Mouse (Mus musculus) embryonic facial prominence, embryonic 11.5 days (tissue): ENCODE measurements around the gene Acer1. TPM values are rescaled to one million over a fixed set of nuclear protein-coding genes. Genes with fewer than 3 reads are reported as not detected.

ENCODE experiments used
- ATAC-seq: fragments of 200-750 bp; cut with Nextera tagmentation; replicated peaks from 2 replicates; pipeline ENCODE4 v1.8.0; 2017; ENCODE audit warnings: low read depth; ENCODE audit not compliant: insufficient number of reproducible peaks, low FRiP score, low TSS enrichment
- DNase-seq: peaks from one replicate; pipeline ENCODE4 v3.0.0-alpha.2; 2015; ENCODE audit warnings: low spot score
- H3K27ac ChIP-seq: fragments of 300-500 bp; sonication (generic); replicated peaks from 2 replicates; pipeline ENCODE4 v1.5.1; 2014; ENCODE audit warnings: mild to moderate bottlenecking, low read depth, low read length, control low read depth
- H3K27me3 ChIP-seq: fragments of 300-500 bp; sonication (generic); 2 replicates; pipeline ENCODE4 v1.6.1; 2014; ENCODE audit warnings: mild to moderate bottlenecking, low read length, moderate library complexity, mixed read lengths; ENCODE audit not compliant: control insufficient read depth, insufficient read depth
- H3K36me3 ChIP-seq: fragments of 300-500 bp; sonication (generic); replicated peaks from 2 replicates; pipeline ENCODE4 v1.6.1; 2014; ENCODE audit warnings: low read depth, mild to moderate bottlenecking, low read length, moderate library complexity, mixed read lengths; ENCODE audit not compliant: control insufficient read depth, insufficient read depth
- H3K4me1 ChIP-seq: fragments of 300-500 bp; sonication (generic); 2 replicates; pipeline ENCODE4 v1.6.1; 2014; ENCODE audit warnings: low read length, mixed read lengths; ENCODE audit not compliant: control insufficient read depth, insufficient read depth
- H3K4me2 ChIP-seq: fragments of 300-500 bp; sonication (generic); 2 replicates; pipeline ENCODE4 v1.6.1; 2014; ENCODE audit warnings: low read depth, mild to moderate bottlenecking, control low read depth, low read length, moderate library complexity
- H3K4me3 ChIP-seq: fragments of 300-500 bp; sonication (generic); 2 replicates; pipeline ENCODE4 v1.5.1; 2014; ENCODE audit warnings: low read depth, low read length, control low read depth
- H3K9ac ChIP-seq: fragments of 300-500 bp; sonication (generic); replicated peaks from 2 replicates; pipeline ENCODE4 v1.6.1; 2014; ENCODE audit warnings: mild to moderate bottlenecking, control low read depth, low read length
- H3K9me3 ChIP-seq: fragments of 300-500 bp; sonication (generic); replicated peaks from 2 replicates; pipeline ENCODE4 v1.6.1; 2016; ENCODE audit warnings: mild to moderate bottlenecking, low read length, inconsistent platforms, mixed read lengths; ENCODE audit not compliant: control insufficient read depth
- WGBS: fragments of 180-500 bp; shearing (Covaris S2); extraction: QIAGEN DNeasy Blood & Tissue Kit; methylation state at CpG from one replicate; pipeline ENCODE4 v1.1.7; 2014; 5-methylcytosine and 5-hydroxymethylcytosine counted together
- polyA plus RNA-seq: library from polyadenylated mRNA; unstranded; fragments of >200 nt; fragmentation: Nextera tagmentation; extraction: Ambion mirVana; gene quantifications from 2 replicates; pipeline ENCODE4 v1.2.1, GENCODE M21; 2014

Acer1 gene
- polyA plus RNA-seq, 1 experiment from 2014 or later, result not detected

DNA sequence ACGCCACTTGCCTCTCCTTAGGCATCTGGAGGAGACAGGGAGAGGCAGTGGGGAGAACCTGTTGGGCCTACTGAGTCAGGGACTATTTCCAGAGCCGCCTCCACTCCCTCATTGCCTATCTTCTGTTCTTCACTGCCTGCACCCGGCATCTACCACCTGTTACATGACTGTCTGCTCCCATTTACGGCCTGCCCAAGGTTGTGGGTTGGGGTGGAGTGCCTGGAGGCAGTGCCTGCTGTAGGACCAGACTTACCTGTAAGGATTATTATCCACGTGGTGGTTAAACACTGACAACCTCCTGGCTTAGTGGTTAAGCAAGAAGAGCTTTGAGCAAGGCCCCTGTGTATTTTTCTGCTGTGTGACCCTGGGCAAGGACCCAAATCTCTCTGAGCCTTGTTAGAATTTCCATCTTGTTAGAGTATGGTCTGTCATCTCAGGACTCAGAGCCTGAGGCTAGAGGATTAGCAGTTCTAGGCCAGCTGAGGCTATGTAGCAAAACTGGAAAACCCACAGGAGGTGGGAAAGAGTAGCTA lies 7.2 kb downstream of the Acer1 start:
- H3K9me3 ChIP-seq, result no peaks in the 10 kb centered on the region
- no peak overlapping the region for H3K4me2 ChIP-seq
- no peak overlapping the region for H3K4me3 ChIP-seq
- ATAC-seq, result no peak
- no peak for DNase-seq
- H3K4me1 ChIP-seq, result no peaks in the 10 kb centered on the region
- no peak overlapping the region for H3K27ac ChIP-seq
- no peak overlapping the region for H3K9ac ChIP-seq
- no peaks in the 10 kb centered on the region for H3K36me3 ChIP-seq
- H3K27me3 ChIP-seq, result no peaks in the 10 kb centered on the region
- WGBS, result 73% methylated on average over 5 of the region's 5 CpGs

DNA sequence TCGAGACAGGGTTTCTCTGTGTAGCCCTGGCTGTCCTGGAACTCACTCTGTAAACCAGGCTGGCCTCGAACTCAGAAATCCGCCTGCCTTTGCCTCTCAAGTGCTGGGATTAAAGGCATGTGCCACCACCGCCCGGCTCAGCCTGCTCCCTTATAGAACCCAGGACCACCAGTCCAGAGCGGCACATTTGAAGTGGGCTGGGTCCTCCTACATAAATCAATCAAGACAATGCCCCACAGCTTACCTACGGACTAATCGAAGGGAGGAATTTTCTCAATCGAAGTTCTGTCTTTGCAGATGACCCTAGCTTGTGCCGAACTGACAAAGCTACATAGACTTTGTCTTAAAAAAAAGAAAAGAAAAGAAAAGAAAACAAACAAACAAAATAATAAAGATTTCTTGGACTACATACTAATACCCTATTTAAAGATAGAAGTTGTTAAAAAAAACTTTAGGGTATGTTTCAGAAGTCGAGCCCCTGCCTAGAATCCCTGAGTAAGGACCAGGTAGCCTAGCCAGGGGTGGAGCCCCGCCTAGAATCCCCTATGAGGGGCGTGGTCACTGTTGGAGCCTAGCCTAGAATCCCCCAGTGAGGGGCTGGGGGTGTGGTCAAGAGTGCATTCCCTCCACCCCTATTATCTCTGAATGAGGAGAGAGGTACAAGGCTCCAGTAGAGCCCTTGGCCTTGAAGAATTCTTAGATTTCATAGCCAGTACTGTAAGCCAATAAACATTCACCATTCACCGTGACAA lies 7.8 kb downstream of the Acer1 start:
- H3K9ac ChIP-seq, result no peak overlapping the region
- H3K36me3 ChIP-seq, result no peaks in the 10 kb centered on the region
- 66% methylated on average over 12 of the region's 14 CpGs for WGBS
- no peaks in the 10 kb centered on the region for H3K9me3 ChIP-seq
- ATAC-seq (no peak), DNase-seq (no peak)
- no peaks in the 10 kb centered on the region for H3K27me3 ChIP-seq
- no peak overlapping the region for H3K27ac ChIP-seq
- H3K4me3 ChIP-seq, result no peak overlapping the region
- no peak overlapping the region for H3K4me2 ChIP-seq
- no peaks in the 10 kb centered on the region for H3K4me1 ChIP-seq

DNA sequence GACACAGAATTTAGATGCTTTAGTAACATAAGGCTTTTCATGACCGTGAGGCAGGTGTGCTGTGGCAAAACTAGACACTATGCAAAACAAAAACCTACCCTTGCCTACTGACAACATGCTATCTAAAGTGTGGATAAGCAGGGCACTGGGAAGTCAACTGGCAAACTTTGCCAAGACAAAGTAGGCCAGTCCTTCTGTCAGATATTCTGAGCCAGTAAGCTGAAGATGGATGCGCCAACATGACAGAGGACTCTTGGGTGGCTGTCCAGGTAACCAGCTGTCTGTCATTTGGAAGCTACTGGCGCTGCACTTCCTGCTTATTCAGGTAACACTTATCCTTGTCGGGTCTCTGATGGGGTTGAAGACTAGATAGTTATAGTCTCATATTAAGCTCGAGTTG lies 11.8 kb downstream of the Acer1 start:
- Histone ChIP-seq H3K9me3 (no peaks in the 10 kb centered on the region), H3K27ac (no peak overlapping the region), H3K36me3 (no peaks in the 10 kb centered on the region), H3K4me1 (no peaks in the 10 kb centered on the region), H3K9ac (no peak overlapping the region), H3K27me3 (no peaks in the 10 kb centered on the region), H3K4me3 (no peak overlapping the region), H3K4me2 (no peak overlapping the region)
- DNase-seq (no peak), ATAC-seq (no peak)
- 64% methylated on average over 5 of the region's 5 CpGs for WGBS

DNA sequence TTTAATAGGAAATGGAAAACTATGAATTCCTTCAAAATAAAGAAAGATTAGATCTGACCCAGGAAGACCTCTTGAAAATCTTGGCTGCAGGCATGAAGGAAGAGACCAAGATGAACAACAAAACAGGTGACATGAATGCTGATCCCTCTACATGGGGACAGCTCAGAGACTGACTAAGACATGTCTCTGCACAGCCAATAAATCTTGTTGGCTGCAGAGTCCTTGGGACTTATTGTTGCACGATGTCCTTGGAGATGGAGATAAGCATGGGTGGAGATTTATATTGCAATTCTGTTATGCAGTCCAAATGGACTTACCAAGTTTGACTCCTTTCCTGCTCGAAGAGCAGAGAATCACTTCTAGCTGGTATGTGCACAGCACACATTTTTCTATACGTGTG lies 12.6 kb downstream of the Acer1 start:
- Histone ChIP-seq H3K36me3 (no peaks in the 10 kb centered on the region), H3K9ac (no peak overlapping the region), H3K4me1 (no peaks in the 10 kb centered on the region), H3K4me3 (no peak overlapping the region), H3K27ac (no peak overlapping the region), H3K27me3 (no peaks in the 10 kb centered on the region), H3K9me3 (no peaks in the 10 kb centered on the region), H3K4me2 (no peak overlapping the region)
- WGBS, result 70% methylated on average over 3 of the region's 3 CpGs
- ATAC-seq (no peak), DNase-seq (no peak)

DNA sequence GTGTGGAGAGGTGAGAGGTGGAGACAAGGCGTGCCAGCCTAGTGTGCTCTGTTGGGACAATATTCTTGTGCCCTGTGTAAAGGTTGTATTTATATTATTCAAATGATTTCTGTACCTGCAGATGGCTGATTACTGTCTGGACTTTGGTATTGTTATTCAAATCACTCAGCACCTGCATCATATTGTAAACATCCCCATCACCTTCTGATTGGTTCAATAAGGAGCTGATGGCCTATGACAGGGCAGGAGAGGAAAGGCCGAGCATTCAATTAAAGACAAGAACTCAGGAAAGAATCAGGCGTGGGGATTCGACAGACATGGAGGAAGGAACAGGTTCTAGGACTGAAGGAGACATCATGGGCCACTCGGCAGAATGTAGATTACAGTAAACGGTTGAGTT lies 18.3 kb downstream of the Acer1 start:
- Histone ChIP-seq H3K4me3 (no peak overlapping the region), H3K4me2 (no peak overlapping the region), H3K27me3 (no peaks in the 10 kb centered on the region), H3K27ac (no peak overlapping the region), H3K9ac (no peak overlapping the region), H3K36me3 (no peaks in the 10 kb centered on the region), H3K4me1 (no peaks in the 10 kb centered on the region), H3K9me3 (no peaks in the 10 kb centered on the region)
- no peak for ATAC-seq
- no peak for DNase-seq
- 81% methylated on average over 6 of the region's 6 CpGs for WGBS

DNA sequence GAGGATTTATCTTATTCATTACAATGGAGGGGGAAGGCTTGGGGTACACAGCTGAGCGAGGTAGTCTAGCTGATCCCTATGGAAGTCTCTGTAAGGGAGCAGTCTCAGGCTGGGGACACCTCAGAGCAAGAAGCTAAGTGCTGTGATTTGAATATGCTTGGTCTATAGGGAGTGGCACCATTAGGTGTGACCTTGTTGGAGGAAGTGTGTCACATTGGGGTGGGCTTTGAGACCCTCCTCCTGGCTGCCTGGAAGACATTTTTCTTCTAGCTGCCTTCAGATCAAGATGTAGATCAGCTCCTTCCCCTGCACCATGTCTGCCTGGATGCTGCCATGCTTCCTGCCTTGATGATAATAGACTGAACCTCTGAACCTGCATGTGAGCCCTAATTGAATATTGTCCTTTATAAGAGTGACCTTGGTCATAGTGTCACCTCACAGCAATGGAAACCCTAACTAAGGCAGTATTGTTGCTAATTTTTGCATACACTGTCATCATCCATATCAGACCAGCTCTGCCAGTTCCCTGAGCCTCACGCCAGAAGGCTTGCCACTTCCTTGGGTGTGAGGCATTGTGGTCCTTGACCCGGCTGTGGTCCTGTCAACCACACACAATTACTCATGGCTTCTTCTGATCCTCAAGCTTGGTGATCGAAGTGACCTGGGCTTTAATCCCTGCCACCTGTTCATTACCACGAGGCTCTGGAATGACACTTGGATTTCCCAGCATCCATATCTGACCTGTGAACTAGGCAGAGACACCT lies 19.1 kb downstream of the Acer1 start:
- DNase-seq, result no peak
- Histone ChIP-seq H3K4me3 (no peak overlapping the region), H3K36me3 (no peaks in the 10 kb centered on the region), H3K9me3 (no peaks in the 10 kb centered on the region), H3K27ac (no peak overlapping the region), H3K4me2 (no peak overlapping the region), H3K4me1 (no peaks in the 10 kb centered on the region), H3K9ac (no peak overlapping the region), H3K27me3 (no peaks in the 10 kb centered on the region)
- 80% methylated on average over 5 of the region's 5 CpGs for WGBS
- ATAC-seq, result no peak

DNA sequence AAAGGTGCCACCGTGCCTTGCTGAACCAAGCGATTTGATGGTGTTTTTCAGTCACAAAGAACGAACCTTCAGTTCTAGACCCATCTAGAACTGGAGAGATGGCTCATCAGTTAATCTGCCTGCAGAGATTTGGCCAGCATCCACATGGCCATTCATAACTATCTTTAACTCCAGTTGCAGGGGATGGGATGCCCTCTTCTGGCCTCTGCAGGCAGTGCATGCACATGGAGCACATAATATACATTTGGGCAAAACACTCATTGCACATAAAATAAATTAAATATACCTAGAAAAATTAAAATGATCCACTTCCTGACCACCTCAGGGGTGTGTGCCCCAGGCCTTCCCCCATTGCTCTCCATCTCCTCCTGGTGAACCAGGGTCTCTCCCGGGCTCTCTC lies 20.0 kb downstream of the Acer1 start:
- Histone ChIP-seq H3K9ac (no peak overlapping the region), H3K4me1 (no peaks in the 10 kb centered on the region), H3K27ac (no peak overlapping the region), H3K4me2 (no peak overlapping the region), H3K36me3 (no peaks in the 10 kb centered on the region), H3K27me3 (no peaks in the 10 kb centered on the region), H3K4me3 (no peak overlapping the region), H3K9me3 (no peaks in the 10 kb centered on the region)
- no peak for ATAC-seq
- DNase-seq, result no peak
- 88% methylated on average over 4 of the region's 4 CpGs for WGBS

DNA sequence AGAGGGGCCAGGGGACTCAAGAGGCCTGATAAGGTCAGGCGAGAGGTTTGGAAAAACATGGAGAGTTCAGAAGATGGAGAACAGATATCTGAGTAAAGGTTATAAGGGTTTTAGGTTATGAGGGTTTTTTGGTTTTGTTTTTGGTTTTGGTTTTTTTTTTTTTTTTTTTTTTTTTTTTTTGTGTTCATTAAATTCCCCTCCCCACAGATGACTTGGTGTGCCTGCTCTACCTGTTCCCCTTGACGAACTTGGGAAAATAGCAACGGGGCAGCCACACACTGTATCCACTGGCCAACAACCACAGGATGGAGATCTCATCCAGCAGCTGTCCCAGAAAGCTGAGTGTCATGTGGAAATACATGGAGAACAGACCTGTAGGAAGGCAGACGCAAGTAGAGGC lies 23.3 kb downstream of the Acer1 start:
- no peak for DNase-seq
- Histone ChIP-seq H3K9ac (no peak overlapping the region), H3K4me2 (no peak overlapping the region), H3K36me3 (no peaks in the 10 kb centered on the region), H3K9me3 (no peaks in the 10 kb centered on the region), H3K4me3 (no peak overlapping the region), H3K27me3 (no peaks in the 10 kb centered on the region), H3K4me1 (no peaks in the 10 kb centered on the region), H3K27ac (no peak overlapping the region)
- ATAC-seq, result no peak
- WGBS, result 72% methylated on average over 4 of the region's 4 CpGs
